Mouse (Mus musculus) mouse embryonic stem cell (cell line): ENCODE data around the gene Dnmt1.

Source experiments
- in situ Hi-C, 2 experiments: fragments of 300-500 bp; cut with MboI; formaldehyde crosslinking; loops; 1 replicate in 1 of 2; 3 replicates in 1 of 2; pipeline ENCODE4 v1.14.3; 2019 to 2020; ENCODE audit warnings: low sequenced_read_pairs in 2 of 2, low pct_unique_long_range_greater_than_20kb in 1 of 2, mixed read lengths in 1 of 2; ENCODE audit not compliant: unreplicated experiment in 1 of 2

The Dnmt1 gene

GRCm38 (mm10) chr9:20952520-20953227 is 7.0 kb downstream of the Dnmt1 start:
- in situ Hi-C loops: no loop called here

- in situ Hi-C loops: no loop called here
Observed at GRCm38 (mm10) chr9:20951966-20952519, 7.6 kb downstream of the Dnmt1 start.

- in situ Hi-C loops: no loop called here
Observed at GRCm38 (mm10) chr9:20951441-20951840, 8.2 kb downstream of the Dnmt1 start.

GRCm38 (mm10) chr9:20950419-20950818 is 9.3 kb downstream of the Dnmt1 start:
- in situ Hi-C loops: no loop called here

- in situ Hi-C loops: loop anchor here in 1 of 2 experiments (5.0 kb wide), 1 partner anchor 56 kb away; the partner anchor contains the start of gene Mrpl4
Observed at GRCm38 (mm10) chr9:20946066-20946880, 13.4 kb downstream of the Dnmt1 start.

GRCm38 (mm10) chr9:20944697-20945370 is 14.9 kb downstream of the Dnmt1 start:
- in situ Hi-C loops: loop anchor here in 1 of 2 experiments (5.0 kb wide), 1 partner anchor 57 kb away; the partner anchor contains the start of gene Mrpl4

GRCm38 (mm10) chr9:20943911-20944310 is 15.8 kb downstream of the Dnmt1 start:
- in situ Hi-C loops: no loop called here

- in situ Hi-C loops: no loop called here
Observed at GRCm38 (mm10) chr9:20943396-20943795, 16.3 kb downstream of the Dnmt1 start.

- in situ Hi-C loops: no loop called here
Observed at GRCm38 (mm10) chr9:20923258-20923657, 36.4 kb downstream of the Dnmt1 start.

- in situ Hi-C loops: no loop called here
Observed at GRCm38 (mm10) chr9:20916160-20916559, 43.5 kb downstream of the Dnmt1 start.

- in situ Hi-C loops: no loop called here
Observed at GRCm38 (mm10) chr9:20909948-20910347, 49.7 kb downstream of the Dnmt1 start.

- in situ Hi-C loops: loop anchor here (5.0 kb wide), 2 partner anchors 95 to 100 kb away; partner anchors contain the start of gene Mrpl4 (in 1 of the 2)
Observed at GRCm38 (mm10) chr9:20902174-20902491, 57.6 kb downstream of the Dnmt1 start.

- in situ Hi-C loops: loop anchor here (5.0 kb wide), 2 partner anchors 96 to 101 kb away; partner anchors contain the start of gene Mrpl4 (in 1 of the 2)
Observed at GRCm38 (mm10) chr9:20901466-20902173, 58.1 kb downstream of the Dnmt1 start.

- in situ Hi-C loops: no loop called here
Observed at GRCm38 (mm10) chr9:20898511-20899073, 61.1 kb downstream of the Dnmt1 start, which contains the start of gene Eif3g. TSS of gene Eif3g (minus strand) at chr9:20898623.

- in situ Hi-C loops: no loop called here
Observed at GRCm38 (mm10) chr9:20897736-20898510, 61.8 kb downstream of the Dnmt1 start.

- in situ Hi-C loops: no loop called here
Observed at GRCm38 (mm10) chr9:20895382-20895781, 64.3 kb downstream of the Dnmt1 start.

- in situ Hi-C loops: no loop called here
Observed at GRCm38 (mm10) chr9:20894629-20895028, 65.1 kb downstream of the Dnmt1 start.
